ENCODE assay signal across 26 mouse cellular contexts in the genomic region with DNA sequence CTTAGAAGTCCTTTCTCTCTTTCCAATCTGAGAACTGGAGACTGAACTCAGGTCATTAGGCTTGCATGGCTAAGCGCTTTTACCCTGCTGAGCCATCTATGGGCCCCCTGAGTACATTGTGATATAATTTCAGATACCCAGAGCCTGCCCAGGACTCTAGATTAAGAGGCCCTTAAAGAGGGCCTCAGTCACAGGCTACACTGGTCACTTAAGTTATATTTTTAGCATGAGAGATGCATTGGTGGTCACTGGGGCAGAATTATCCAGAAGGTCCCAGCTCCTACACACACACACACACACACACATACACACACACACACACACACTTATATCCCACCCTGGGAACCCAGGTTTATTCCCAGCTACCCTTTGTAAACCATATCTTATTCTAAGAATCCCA.
DNase-seq lines count a peak whose midpoint lies in the region; ATAC-seq lines count a peak whose summit lies in the region.
"Had no signal": no experiment of that assay in that cellular context is flagged by ENCODE, and none has a peak within 500 bp of the region (broad histone marks: within the 10 kb centered on the region; RNA-seq: fewer than 3 reads in every experiment).

No protein-coding gene starts in this region.

- H3K27ac ChIP-seq in heart, embryonic 11.5 days (ENCODE audit: low read depth, low read length), result peak overlapping the region; percentile 59
- peak overlapping the region; percentile 41 to 62 for H3K27ac ChIP-seq in heart, embryonic 14.5 days (replicated peaks in 1 of 2; ENCODE audit: control insufficient read depth in 1 of 2, insufficient read depth in 1 of 2, low read depth in 2 of 2, low read length in 2 of 2)
- H3K27ac ChIP-seq in kidney, embryonic 15.5 days, result 0 out of 2 replicates have a peak overlapping the region, but pooled peaks have one; percentile 13
- H3K27ac ChIP-seq: forebrain, embryonic 10.5 days; forebrain, embryonic 13.5 days; hindbrain, embryonic 10.5 days; hindbrain, embryonic 13.5 days; intestine, embryonic 15.5 days had no signal

- 55% methylated on average over 1 of the region's 1 CpGs for WGBS in heart, embryonic 11.5 days (ENCODE audit: insufficient replicate concordance)
- WGBS in heart, embryonic 14.5 days, result 52% methylated on average over 1 of the region's 1 CpGs
- 84% methylated on average over 1 of the region's 1 CpGs for WGBS in kidney, embryonic 15.5 days

- H3K4me2 ChIP-seq in heart, embryonic 11.5 days, result no peak overlapping the region
- H3K4me2 ChIP-seq in heart, embryonic 14.5 days (ENCODE audit: low read length), result no peak overlapping the region
- no peak overlapping the region for H3K4me2 ChIP-seq in kidney, embryonic 15.5 days
- H3K4me2 ChIP-seq: forebrain, embryonic 13.5 days; hindbrain, embryonic 13.5 days; intestine, embryonic 15.5 days had no signal

- intact Hi-C loops in heart, postnatal 25 days (cut with DNase I), result loop anchor here (5.0 kb wide), 2 partner anchors 69 to 484 kb away; partner anchors contain the start of gene Nup153

- H3K9me3 ChIP-seq in heart, embryonic 11.5 days (replicated peaks; ENCODE audit: control insufficient read depth, low read length), result no peaks in the 10 kb centered on the region
- no peaks in the 10 kb centered on the region for H3K9me3 ChIP-seq in heart, embryonic 14.5 days (ENCODE audit: control insufficient read depth, low read length)
- no peaks in the 10 kb centered on the region for H3K9me3 ChIP-seq in kidney, embryonic 15.5 days (replicated peaks)
- H3K9me3 ChIP-seq: forebrain, embryonic 10.5 days; forebrain, embryonic 13.5 days; G1E; hindbrain, embryonic 13.5 days; intestine, embryonic 15.5 days had no signal

- no peak overlapping the region for H3K4me3 ChIP-seq in heart, embryonic 11.5 days (ENCODE audit: low read depth, low read length)
- no peak overlapping the region for H3K4me3 ChIP-seq in heart, embryonic 14.5 days (ENCODE audit: control insufficient read depth in 1 of 2, insufficient read depth in 1 of 2, low read depth in 1 of 2, low read length in 2 of 2)
- H3K4me3 ChIP-seq in kidney, embryonic 15.5 days (replicated peaks), result no peak overlapping the region
- H3K4me3 ChIP-seq: forebrain, embryonic 10.5 days; forebrain, embryonic 13.5 days; hindbrain, embryonic 10.5 days; hindbrain, embryonic 13.5 days; intestine, embryonic 15.5 days had no signal

- H3K4me1 ChIP-seq in heart, embryonic 11.5 days (ENCODE audit: control insufficient read depth, insufficient read depth, low read length), result peaks cover 7% of the 10 kb centered on the region; the same call in 1 of the 2 replicates
- H3K4me1 ChIP-seq in heart, embryonic 14.5 days (ENCODE audit: control insufficient read depth in 2 of 2, insufficient read depth in 2 of 2, low read length in 2 of 2), result peaks cover 2 to 12% of the 10 kb centered on the region in 2 experiments; a peak in 3 of 4 replicates
- H3K4me1 ChIP-seq in kidney, embryonic 15.5 days, result no peaks in the 10 kb centered on the region
- H3K4me1 ChIP-seq: forebrain, embryonic 10.5 days; forebrain, embryonic 13.5 days; hindbrain, embryonic 10.5 days; hindbrain, embryonic 13.5 days; intestine, embryonic 15.5 days had no signal

- no peak overlapping the region for H3K9ac ChIP-seq in heart, embryonic 11.5 days (ENCODE audit: low read depth, low read length)
- H3K9ac ChIP-seq in heart, embryonic 14.5 days (ENCODE audit: low read length), result no peak overlapping the region
- H3K9ac ChIP-seq in kidney, embryonic 15.5 days, result no peak overlapping the region
- H3K9ac ChIP-seq: forebrain, embryonic 13.5 days; hindbrain, embryonic 13.5 days; intestine, embryonic 15.5 days had no signal

- H3K36me3 ChIP-seq in heart, embryonic 11.5 days (ENCODE audit: control insufficient read depth, insufficient read depth, low read length), result peaks cover 27% of the 10 kb centered on the region
- H3K36me3 ChIP-seq in heart, embryonic 14.5 days (ENCODE audit: control insufficient read depth, insufficient read depth, low read length), result peaks cover 82% of the 10 kb centered on the region
- H3K36me3 ChIP-seq in kidney, embryonic 15.5 days, result peaks cover 60% of the 10 kb centered on the region
- H3K36me3 ChIP-seq: G1E had no signal

- no peak for ATAC-seq in heart, embryonic 11.5 days (replicated peaks; ENCODE audit: insufficient number of reproducible peaks, low FRiP score, low TSS enrichment)
- peak; percentile 58 for ATAC-seq in heart, embryonic 14.5 days (ENCODE audit: insufficient number of reproducible peaks, insufficient read depth, low FRiP score, low read depth)
- ATAC-seq in kidney, embryonic 15.5 days (replicated peaks; ENCODE audit: low FRiP score), result no peak
- ATAC-seq: forebrain, embryonic 13.5 days; forebrain, embryonic 16.5 days; hindbrain, embryonic 16.5 days; intestine, embryonic 15.5 days; Patski had no signal

- DNase-seq in heart, postnatal 25 days (ENCODE audit: low spot score), result no peak
- no peak for DNase-seq in heart, adult 8-10 months (ENCODE audit: low spot score)
- DNase-seq in kidney, postnatal 14 days, result no peak
- DNase-seq: adrenal gland, postnatal 10 days; adrenal gland, postnatal 36 days; B cell, adult 2 months; cerebellum, adult 18-20 months; cerebellum, adult 9-10 months; cerebellum, postnatal 14 days; gastrocnemius, postnatal 10 days; gastrocnemius, postnatal 36 days; heart, postnatal 14 days; kidney, adult 18-20 months; kidney, adult 9 months had no signal

- no peaks in the 10 kb centered on the region for H3K27me3 ChIP-seq in heart, embryonic 11.5 days (ENCODE audit: control insufficient read depth, insufficient read depth, low read length)
- no peaks in the 10 kb centered on the region for H3K27me3 ChIP-seq in heart, embryonic 14.5 days (ENCODE audit: control insufficient read depth, insufficient read depth, low read length)
- H3K27me3 ChIP-seq in kidney, embryonic 15.5 days, result no peaks in the 10 kb centered on the region
- H3K27me3 ChIP-seq: forebrain, embryonic 13.5 days; hindbrain, embryonic 13.5 days; intestine, embryonic 15.5 days; Patski had no signal
